Comparison of ENCODE assay signal across 9 mouse cellular contexts in genomic region chr5:75377311-75378300, GRCm38 (mm10).
DNase-seq lines count a peak whose midpoint lies in the region; ATAC-seq and TF ChIP-seq lines count a peak whose summit lies in the region.
"Had no signal": no experiment of that assay in that cellular context is flagged by ENCODE, and none has a peak within 500 bp of the region (broad histone marks: within the 10 kb centered on the region; RNA-seq: fewer than 3 reads in every experiment).

No protein-coding gene starts in this region.

- intact Hi-C loops in heart, postnatal 14 days (cut with DNase I), result loop anchor here (10.0 kb wide), 2 partner anchors 163 to 477 kb away; no protein-coding TSS in a partner anchor

- H3K27ac ChIP-seq in heart, embryonic 13.5 days (replicated peaks), result peak overlapping the region; percentile 51
- no peak overlapping the region; the same call in 1 of the 2 replicates for H3K27ac ChIP-seq in midbrain, embryonic 12.5 days (replicated peaks)
- H3K27ac ChIP-seq in hindbrain, postnatal 0 days, result no peak overlapping the region
- H3K27ac ChIP-seq: hindbrain, embryonic 12.5 days had no signal

- H3K4me2 ChIP-seq in heart, embryonic 13.5 days, result peak overlapping the region; percentile 56
- H3K4me2 ChIP-seq in midbrain, embryonic 12.5 days (replicated peaks), result peak overlapping the region; percentile 16
- H3K4me2 ChIP-seq in hindbrain, postnatal 0 days (ENCODE audit: low read depth, low read length), result no peak overlapping the region
- H3K4me2 ChIP-seq: hindbrain, embryonic 12.5 days had no signal

- 28% methylated on average over 19 of the region's 19 CpGs for WGBS in heart, embryonic 13.5 days
- WGBS in midbrain, embryonic 12.5 days, result 51% methylated on average over 19 of the region's 19 CpGs
- 44% methylated on average over 19 of the region's 19 CpGs for WGBS in hindbrain, postnatal 0 days

- H3K4me3 ChIP-seq in heart, embryonic 13.5 days, result no peak overlapping the region
- no peak overlapping the region for H3K4me3 ChIP-seq in midbrain, embryonic 12.5 days
- H3K4me3 ChIP-seq in hindbrain, postnatal 0 days (ENCODE audit: low read length), result no peak overlapping the region
- H3K4me3 ChIP-seq: hindbrain, embryonic 12.5 days had no signal

- H3K4me1 ChIP-seq in heart, embryonic 13.5 days, result peaks cover 25% of the 10 kb centered on the region
- peaks cover 8% of the 10 kb centered on the region; the same call in 1 of the 2 replicates for H3K4me1 ChIP-seq in midbrain, embryonic 12.5 days
- no peaks in the 10 kb centered on the region for H3K4me1 ChIP-seq in hindbrain, postnatal 0 days (ENCODE audit: insufficient read depth, low read length)

- no peak for ATAC-seq in heart, embryonic 13.5 days (ENCODE audit: extremely low read depth, insufficient number of reproducible peaks, low FRiP score, low TSS enrichment)
- ATAC-seq in midbrain, embryonic 12.5 days (ENCODE audit: low FRiP score, low read depth), result no peak
- ATAC-seq in cerebellum, adult (ENCODE audit: insufficient number of reproducible peaks, low FRiP score, low TSS enrichment), result no peak
- ATAC-seq in hindbrain, postnatal 0 days, result no peak

- no peak for DNase-seq in heart, postnatal 14 days
- peak; percentile 46 for DNase-seq in c-Kit-positive CD71-positive TER-119-positive erythroid progenitor cells, embryonic 14.5 days (ENCODE audit: low spot score)
- DNase-seq in liver, result peak; percentile 76
- no peak for DNase-seq in cerebellum, postnatal 14 days
- DNase-seq in hindbrain, postnatal 0 days (ENCODE audit: low spot score), result no peak

- H3K9ac ChIP-seq in heart, embryonic 13.5 days, result no peak overlapping the region
- H3K9ac ChIP-seq in midbrain, embryonic 12.5 days (replicated peaks), result no peak overlapping the region
- no peak overlapping the region for H3K9ac ChIP-seq in hindbrain, postnatal 0 days (replicated peaks; ENCODE audit: low read length)
- H3K9ac ChIP-seq: hindbrain, embryonic 12.5 days had no signal

- 0 out of 2 replicates have a peak, but pooled peaks cover 2% of the 10 kb centered on the region for H3K9me3 ChIP-seq in heart, embryonic 13.5 days
- H3K9me3 ChIP-seq in midbrain, embryonic 12.5 days, result no peaks in the 10 kb centered on the region
- no peaks in the 10 kb centered on the region for H3K9me3 ChIP-seq in hindbrain, postnatal 0 days (ENCODE audit: low read length)

- no peak for TF ChIP-seq CTCF in hindbrain, postnatal 0 days (IDR thresholded peaks at IDR 0.05; ENCODE audit: low read depth)

- no peaks in the 10 kb centered on the region for H3K27me3 ChIP-seq in heart, embryonic 13.5 days (replicated peaks)
- peaks cover 7% of the 10 kb centered on the region; the same call in 1 of the 2 replicates for H3K27me3 ChIP-seq in midbrain, embryonic 12.5 days
- no peaks in the 10 kb centered on the region for H3K27me3 ChIP-seq in hindbrain, postnatal 0 days (ENCODE audit: insufficient read depth, low read length)
- H3K27me3 ChIP-seq: hindbrain, embryonic 12.5 days had no signal

- no peaks in the 10 kb centered on the region for H3K36me3 ChIP-seq in heart, embryonic 13.5 days
- no peaks in the 10 kb centered on the region for H3K36me3 ChIP-seq in midbrain, embryonic 12.5 days
- H3K36me3 ChIP-seq in hindbrain, postnatal 0 days (ENCODE audit: insufficient read depth, low read length), result no peaks in the 10 kb centered on the region
- H3K36me3 ChIP-seq: hindbrain, embryonic 12.5 days had no signal

Comparison
In these comparisons a context has a peak if more than half of its experiments do, and no peak if none do; other contexts are left out.
1. DNase-seq: peak in c-Kit-positive CD71-positive TER-119-positive erythroid progenitor cells, embryonic 14.5 days (single experiment) and liver (single experiment); none in heart, postnatal 14 days (0 of 2), cerebellum, postnatal 14 days (0 of 2) and hindbrain, postnatal 0 days (single experiment).